Mouse (Mus musculus) cerebellum, adult 9-10 months (tissue): Measurements from ENCODE around the gene Abhd14a.

ENCODE experiments used
- DNase-seq: peaks from one replicate; pipeline ENCODE4 v3.0.0; 2022

Gene Abhd14a

DNA sequence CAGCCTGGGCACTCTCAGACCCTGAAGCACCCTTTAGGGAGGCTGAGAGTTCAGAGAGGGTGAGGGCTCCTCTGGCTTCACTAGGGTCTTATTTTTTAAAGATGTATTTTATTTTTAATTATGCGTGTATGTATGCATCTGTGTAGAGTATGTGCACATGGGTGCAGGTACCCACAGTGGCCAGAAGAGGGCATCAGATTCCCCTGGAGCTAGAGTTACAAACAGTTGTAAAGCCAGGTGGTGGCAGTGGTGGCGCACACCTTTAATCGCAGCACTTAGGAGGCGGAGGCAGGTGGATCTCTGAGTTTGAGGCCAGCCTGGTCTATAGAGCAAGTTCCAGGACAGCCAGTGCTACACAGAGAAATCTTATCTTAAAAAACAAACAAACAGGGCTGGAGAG is 38.4 kb downstream of the Abhd14a start:
- DNase-seq = no peak

DNA sequence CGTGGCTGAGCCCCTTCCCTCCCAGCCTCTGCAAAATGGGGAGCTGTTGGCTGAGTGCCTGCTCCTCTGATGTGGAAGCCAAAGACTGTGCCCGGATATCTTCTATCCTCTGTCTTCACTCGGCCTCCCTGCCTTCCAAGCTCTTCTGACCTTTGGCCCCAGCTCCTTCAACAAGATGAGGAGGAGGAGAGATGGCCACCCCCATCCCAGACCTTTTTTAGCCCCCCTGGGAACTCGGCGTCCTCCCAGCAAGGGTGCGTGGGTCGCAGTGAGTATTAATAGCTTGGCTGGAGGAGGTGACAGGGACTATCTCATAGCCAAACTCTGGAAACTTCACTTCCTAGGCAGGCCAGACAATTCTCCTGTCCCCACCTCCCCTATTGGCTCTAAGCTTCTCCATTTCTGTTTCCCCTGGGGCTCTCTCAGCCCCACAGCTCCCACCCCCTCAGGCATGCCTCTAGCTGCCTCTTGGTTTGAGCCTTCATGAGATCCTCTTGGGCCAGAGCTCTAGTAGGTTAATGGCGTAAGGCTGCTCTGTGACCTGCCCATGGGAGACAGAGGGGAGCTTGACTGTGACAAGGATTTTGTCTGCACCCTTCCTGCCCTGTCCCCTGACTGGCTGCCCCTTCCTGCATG is 40.9 kb downstream of the Abhd14a start:
- no peak for DNase-seq

DNA sequence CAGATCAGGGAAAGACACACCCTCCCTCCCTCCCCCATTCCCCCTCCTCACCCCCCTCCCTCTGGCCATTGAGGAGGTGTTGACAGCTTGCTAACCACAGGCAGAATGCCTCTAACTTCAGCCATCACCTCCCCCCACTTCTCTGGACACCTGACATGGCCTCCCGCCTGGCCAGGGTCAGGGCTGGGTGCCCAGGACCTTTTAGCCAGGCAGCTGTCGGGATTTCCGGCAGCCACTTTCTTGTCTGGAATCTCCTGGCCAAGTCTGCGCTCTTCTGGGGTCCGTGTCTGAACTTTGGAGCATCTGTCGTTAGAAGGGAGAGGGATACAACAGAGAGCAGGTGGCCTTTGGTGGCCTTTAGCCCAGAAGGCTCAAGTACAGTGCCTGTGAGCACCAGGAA is 42.2 kb downstream of the Abhd14a start:
- DNase-seq = no peak

DNA sequence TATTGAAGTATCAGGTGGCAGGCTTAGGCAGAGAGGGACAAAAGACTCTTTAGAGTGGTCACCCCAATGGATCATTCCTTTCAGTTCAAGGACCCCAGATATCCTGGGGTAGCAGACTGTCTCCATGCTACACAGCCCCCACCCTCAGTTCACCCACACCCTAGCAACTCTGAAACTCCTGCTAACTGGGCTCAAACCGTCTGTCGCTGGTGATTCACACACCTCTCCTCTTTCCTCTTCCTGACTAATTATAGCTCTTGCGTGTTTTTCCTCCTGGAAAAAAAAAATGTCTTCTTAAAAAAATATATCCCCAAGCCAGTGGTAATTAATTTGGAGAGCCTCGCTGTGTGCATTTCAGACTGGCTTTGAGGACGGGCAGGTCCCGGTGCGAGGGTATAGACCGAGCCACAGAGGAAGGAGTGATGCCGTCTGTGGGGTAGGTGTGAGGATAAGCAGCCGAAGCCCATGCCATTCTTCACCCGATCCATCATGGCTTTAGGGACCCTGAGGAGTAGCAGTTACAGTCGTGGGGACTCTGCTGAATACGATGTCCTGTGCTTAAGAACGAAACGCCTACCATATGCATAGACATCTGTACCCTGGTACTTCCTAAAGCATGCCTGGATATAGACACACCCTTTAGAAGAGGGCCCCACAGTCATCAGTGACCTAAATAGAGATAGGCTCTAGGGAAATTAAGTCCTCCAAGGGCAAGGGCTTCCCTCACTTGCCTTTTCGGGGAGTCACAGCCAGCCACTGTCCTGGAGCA is 44.7 kb downstream of the Abhd14a start:
- no peak for DNase-seq

DNA sequence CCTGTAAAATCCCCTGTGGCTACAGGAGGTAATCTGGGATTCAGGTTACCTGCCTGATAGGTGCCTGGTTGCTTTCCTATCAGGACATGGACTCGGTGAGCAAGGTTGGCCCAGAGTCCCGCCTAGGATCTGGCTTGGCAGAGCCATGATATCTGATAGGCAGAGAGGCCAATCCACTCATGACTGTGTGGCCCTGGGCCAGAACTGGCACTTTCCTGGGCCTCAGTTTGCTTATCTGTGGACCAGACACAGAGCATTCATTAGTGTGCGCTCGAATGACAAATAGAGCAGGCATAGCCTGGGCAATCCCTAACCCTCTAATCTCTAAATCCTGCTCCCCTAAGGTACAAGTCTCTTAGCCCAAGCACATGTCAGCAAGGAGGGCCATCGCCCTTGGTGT is 45.3 kb downstream of the Abhd14a start:
- no peak for DNase-seq

DNA sequence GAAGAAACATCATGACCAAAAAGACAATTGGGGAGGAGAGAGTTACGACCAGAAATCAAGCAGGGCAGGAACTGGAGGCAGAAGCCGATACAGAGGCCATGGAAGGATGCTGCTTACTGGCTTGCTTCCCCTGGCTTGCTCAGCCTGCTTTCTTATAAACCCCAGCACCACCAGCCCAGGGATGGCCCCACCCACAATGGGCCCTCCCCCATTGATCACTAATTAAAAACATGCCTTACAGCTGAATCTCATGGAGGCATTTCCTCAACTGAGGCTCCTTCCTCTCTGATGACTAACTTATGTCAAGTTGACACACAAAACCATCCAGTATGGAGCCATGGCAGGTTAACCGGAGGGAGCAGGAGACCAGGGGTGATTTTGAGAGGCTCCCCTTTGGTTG is 47.7 kb downstream of the Abhd14a start:
- no peak for DNase-seq

DNA sequence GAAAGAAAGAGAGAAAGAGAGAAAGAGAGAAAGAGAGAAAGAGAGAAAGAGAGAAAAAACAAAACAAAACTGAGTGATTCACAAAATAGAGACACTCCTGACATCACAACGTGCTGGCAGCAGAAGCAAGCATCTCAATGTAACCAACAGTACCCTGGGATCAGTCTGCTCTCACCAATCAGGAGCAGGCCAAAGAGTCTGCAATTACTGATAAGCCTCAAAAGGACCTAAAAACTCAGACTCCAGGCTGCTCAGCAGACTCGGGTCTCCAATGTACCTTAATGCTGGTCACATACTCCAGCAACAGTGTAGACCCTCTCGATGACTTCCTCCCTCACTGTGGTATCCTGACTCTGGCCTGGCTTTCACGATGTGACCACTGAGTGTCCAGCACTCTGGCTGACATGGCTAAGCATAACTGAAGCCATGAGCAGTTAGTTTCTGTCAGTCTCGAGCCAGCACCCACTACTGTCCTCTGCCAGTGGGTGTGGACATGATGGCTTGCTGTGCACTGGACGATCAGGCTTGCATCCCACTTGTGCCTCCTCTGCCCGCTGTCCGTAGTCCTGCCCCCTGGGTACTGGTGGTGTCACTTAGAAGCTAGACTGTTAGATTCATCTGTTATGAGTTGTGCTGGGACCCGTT is 48.7 kb downstream of the Abhd14a start:
- no peak for DNase-seq

DNA sequence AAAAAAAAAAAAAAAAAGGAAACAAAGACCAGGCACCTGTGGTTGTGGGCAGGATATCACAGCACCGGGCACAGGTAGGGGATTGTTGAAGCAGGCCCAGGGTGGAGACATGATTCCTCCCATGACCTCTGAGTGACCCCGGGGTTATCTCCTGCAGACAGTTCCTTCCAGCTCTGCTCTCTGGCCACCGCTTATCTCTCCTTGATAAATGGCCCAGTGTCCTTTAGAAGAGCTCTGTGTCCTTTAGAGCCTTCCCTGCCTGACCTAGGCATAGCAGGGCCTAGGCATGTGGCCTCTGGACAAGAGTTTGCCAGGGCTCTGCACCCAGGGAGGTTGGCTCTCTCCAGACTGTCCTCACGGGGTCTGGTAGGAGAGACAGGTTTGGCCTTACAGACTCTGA is 49.7 kb downstream of the Abhd14a start:
- DNase-seq = no peak

DNA sequence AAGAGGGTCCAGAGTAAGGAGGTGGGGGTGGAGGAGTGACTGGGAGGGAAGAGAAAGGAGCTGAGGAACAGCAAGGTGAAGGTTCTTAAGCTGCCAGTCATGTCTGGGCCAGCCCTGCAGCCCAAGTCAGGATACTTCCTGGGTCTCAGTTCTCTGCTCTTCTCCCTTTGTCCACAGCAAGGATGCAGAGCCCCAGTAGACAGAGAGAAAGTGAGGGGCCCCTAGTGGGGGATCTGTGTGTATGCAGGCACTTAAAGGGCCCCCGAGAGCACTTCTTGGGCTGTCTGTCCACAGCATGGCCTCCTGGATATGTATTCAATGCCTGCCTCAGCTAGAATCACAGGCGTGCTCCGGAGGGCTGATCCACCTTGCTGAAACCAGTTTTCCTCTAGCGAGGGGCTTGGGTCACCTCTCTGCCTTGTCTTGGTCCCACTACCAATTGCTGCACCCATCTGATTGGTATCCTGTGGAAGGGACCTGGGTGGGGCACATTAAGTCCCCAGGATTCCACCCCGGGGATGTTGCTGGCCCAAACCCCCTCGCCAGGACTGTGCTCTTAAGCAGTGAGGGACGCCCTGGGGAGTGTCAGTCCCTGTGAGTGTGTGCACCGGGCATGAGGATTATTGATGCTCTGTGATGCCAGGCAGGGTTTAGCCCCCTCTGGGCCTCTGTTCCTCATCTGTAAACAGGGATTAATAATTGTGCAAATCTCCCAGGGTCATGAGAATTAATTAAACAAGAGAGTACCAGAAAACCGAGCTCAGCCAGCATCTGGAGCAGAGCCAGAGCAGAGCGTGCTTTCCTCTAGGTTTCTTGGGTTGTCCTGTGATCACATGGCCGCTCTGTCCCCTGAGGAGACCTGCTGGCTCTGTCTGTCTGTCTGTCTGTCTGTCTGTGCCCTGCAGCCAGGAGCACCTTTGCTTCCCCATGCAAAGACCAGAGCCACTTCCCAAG is 52.6 kb downstream of the Abhd14a start:
- no peak for DNase-seq

DNA sequence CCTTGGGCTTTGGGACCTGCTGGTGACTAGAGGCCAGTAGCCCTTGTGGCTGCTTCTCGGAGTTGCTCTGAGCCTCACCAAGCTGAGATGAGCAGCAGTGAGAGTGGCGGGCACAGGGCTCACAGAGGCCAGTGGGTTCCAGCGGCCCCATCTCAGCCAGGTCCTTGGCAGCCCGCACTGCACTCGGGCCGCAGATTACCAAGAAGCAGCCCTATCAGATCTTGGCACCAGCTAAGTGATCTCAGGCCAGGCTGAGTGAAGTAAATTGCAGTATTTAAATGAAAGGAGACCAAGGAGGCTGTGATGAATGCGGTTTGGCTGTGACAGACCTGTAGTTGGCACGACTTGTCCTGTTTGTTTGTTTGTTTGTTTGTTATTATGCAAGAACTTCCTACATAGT is 53.9 kb downstream of the Abhd14a start:
- DNase-seq = no peak

DNA sequence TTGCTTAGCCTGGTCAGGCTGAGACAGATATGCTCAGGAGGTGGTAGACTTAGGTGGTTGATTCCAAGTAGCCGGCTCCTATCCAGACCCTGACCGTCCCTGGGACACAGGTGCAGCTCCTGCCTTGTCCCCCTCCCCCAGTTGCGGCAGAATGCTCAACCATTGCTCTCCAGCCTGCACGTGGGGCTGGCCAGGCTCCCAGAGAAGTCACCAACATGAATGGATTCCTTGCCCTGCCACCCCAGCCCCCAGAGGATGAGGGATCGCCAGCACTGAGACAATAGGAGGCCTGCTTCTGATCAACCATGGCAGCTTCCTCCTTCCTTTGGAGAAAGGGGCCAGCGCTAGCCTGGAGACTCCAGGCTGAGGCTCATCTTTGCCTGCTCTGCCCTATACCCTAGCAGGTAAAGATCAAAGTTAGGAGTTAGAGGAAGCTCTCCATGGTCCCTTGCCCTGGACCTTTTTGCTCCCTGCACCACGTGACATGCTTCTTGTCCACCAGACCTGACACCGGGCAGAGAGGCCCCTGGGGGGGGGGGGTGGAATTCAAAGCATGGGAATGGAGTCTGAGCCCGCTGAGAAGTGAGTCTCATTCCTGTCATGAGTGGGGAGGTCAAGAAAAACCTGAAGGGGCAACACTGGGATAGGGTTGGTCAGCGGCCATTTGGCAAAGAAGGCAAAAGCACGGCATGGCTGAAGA is 54.5 kb downstream of the Abhd14a start:
- no peak for DNase-seq
